Mouse (Mus musculus) liver, embryonic 13.5 days (tissue): ENCODE results near the gene Arhgap21. TPM values are rescaled to one million over a fixed set of nuclear protein-coding genes. Genes with fewer than 3 reads are reported as not detected.

ENCODE experiments used
- ATAC-seq: fragments of 200-750 bp; cut with Nextera tagmentation; 2 replicates; pipeline ENCODE4 v1.8.0; 2017; ENCODE audit warnings: low read depth, mild to moderate bottlenecking, moderate number of reproducible peaks, moderate library complexity
- DNase-seq: peaks from one replicate; pipeline ENCODE4 v3.0.0; 2022
- H3K27ac ChIP-seq: fragments of 300-500 bp; sonication (generic); 2 replicates; pipeline ENCODE4 v1.5.1; 2015; ENCODE audit warnings: moderate library complexity, mild to moderate bottlenecking, inconsistent platforms
- H3K27me3 ChIP-seq: fragments of 300-500 bp; sonication (generic); 2 replicates; pipeline ENCODE4 v1.6.1; 2015; ENCODE audit warnings: mild to moderate bottlenecking, inconsistent platforms
- H3K36me3 ChIP-seq: fragments of 300-500 bp; sonication (generic); 2 replicates; pipeline ENCODE4 v1.6.1; 2015; ENCODE audit warnings: mild to moderate bottlenecking, inconsistent platforms
- H3K4me1 ChIP-seq: fragments of 300-500 bp; sonication (generic); replicated peaks from 2 replicates; pipeline ENCODE4 v1.6.1; 2015; ENCODE audit warnings: inconsistent platforms
- H3K4me2 ChIP-seq: fragments of 300-500 bp; sonication (generic); 2 replicates; pipeline ENCODE4 v1.6.1; 2015; ENCODE audit warnings: inconsistent platforms, mild to moderate bottlenecking, moderate library complexity
- H3K4me3 ChIP-seq: fragments of 300-500 bp; sonication (generic); replicated peaks from 2 replicates; pipeline ENCODE4 v1.5.1; 2015; ENCODE audit warnings: mild to moderate bottlenecking, inconsistent platforms
- H3K9ac ChIP-seq: fragments of 300-500 bp; sonication (generic); 2 replicates; pipeline ENCODE4 v1.6.1; 2015; ENCODE audit warnings: mild to moderate bottlenecking, inconsistent platforms
- H3K9me3 ChIP-seq: fragments of 300-500 bp; sonication (generic); replicated peaks from 2 replicates; pipeline ENCODE4 v1.6.1; 2016; ENCODE audit warnings: inconsistent platforms
- WGBS: fragments of 180-500 bp; shearing (Covaris S2); methylation state at CpG from one replicate; pipeline ENCODE4 v1.1.7; 2015; ENCODE audit not compliant: insufficient replicate concordance; 5-methylcytosine and 5-hydroxymethylcytosine counted together
- polyA plus RNA-seq: library from polyadenylated mRNA; unstranded; fragments of >200 nt; fragmentation: Nextera tagmentation; extraction: Ambion mirVana; gene quantifications from 2 replicates; pipeline ENCODE4 v1.2.1, GENCODE M21; 2015

Gene Arhgap21
- polyA plus RNA-seq, 1 experiment from 2014 or later = 6.9 TPM

GRCm38 (mm10) chr2:20955996-20956395 is 12.7 kb downstream of the Arhgap21 start:
- no peak overlapping the region for H3K4me3 ChIP-seq
- H3K4me1 ChIP-seq = peaks cover 40% of the 10 kb centered on the region
- H3K9ac ChIP-seq = no peak overlapping the region
- DNase-seq (no peak), ATAC-seq (no peak)
- H3K27ac ChIP-seq = no peak overlapping the region
- H3K4me2 ChIP-seq = no peak overlapping the region
- WGBS = 78% methylated on average over 6 of the region's 6 CpGs
- no peaks in the 10 kb centered on the region for H3K9me3 ChIP-seq
- H3K36me3 ChIP-seq = peaks cover 8% of the 10 kb centered on the region; the same call in 1 of the 2 replicates
- H3K27me3 ChIP-seq = no peaks in the 10 kb centered on the region

GRCm38 (mm10) chr2:20955376-20955775 is 13.3 kb downstream of the Arhgap21 start:
- no peak for DNase-seq
- Histone ChIP-seq H3K9me3 (no peaks in the 10 kb centered on the region), H3K9ac (no peak overlapping the region), H3K27ac (no peak overlapping the region), H3K4me3 (no peak overlapping the region), H3K36me3 (peaks cover 8% of the 10 kb centered on the region; the same call in 1 of the 2 replicates), H3K4me2 (no peak overlapping the region), H3K4me1 (peaks cover 40% of the 10 kb centered on the region), H3K27me3 (no peaks in the 10 kb centered on the region)
- ATAC-seq = no peak
- 85% methylated on average over 8 of the region's 8 CpGs for WGBS

- 0 out of 2 replicates have a peak, but pooled peaks cover 3% of the 10 kb centered on the region for H3K36me3 ChIP-seq
- peaks cover 36% of the 10 kb centered on the region for H3K4me1 ChIP-seq
- ATAC-seq (no peak), DNase-seq (no peak)
- no peak overlapping the region for H3K9ac ChIP-seq
- H3K9me3 ChIP-seq = no peaks in the 10 kb centered on the region
- no peaks in the 10 kb centered on the region for H3K27me3 ChIP-seq
- no peak overlapping the region for H3K4me2 ChIP-seq
- no peak overlapping the region for H3K4me3 ChIP-seq
- WGBS = 67% methylated on average over 4 of the region's 4 CpGs
- H3K27ac ChIP-seq = no peak overlapping the region
These were observed 16.0 kb downstream of the Arhgap21 start for GRCm38 (mm10) chr2:20952716-20953115.

- H3K4me3 ChIP-seq = no peak overlapping the region
- no peak for ATAC-seq
- 0 out of 2 replicates have a peak overlapping the region, but pooled peaks have one; percentile 11 for H3K27ac ChIP-seq
- no peak overlapping the region for H3K4me2 ChIP-seq
- H3K9me3 ChIP-seq = no peaks in the 10 kb centered on the region
- no peaks in the 10 kb centered on the region for H3K36me3 ChIP-seq
- DNase-seq = no peak
- H3K4me1 ChIP-seq = peaks cover 55% of the 10 kb centered on the region
- no peaks in the 10 kb centered on the region for H3K27me3 ChIP-seq
- 64% methylated on average over 3 of the region's 3 CpGs for WGBS
- no peak overlapping the region for H3K9ac ChIP-seq
These were observed 19.5 kb downstream of the Arhgap21 start for GRCm38 (mm10) chr2:20949168-20949567.

- WGBS = 76% methylated on average over 1 of the region's 1 CpGs
- no peaks in the 10 kb centered on the region for H3K27me3 ChIP-seq
- no peaks in the 10 kb centered on the region for H3K9me3 ChIP-seq
- H3K4me1 ChIP-seq = peaks cover 74% of the 10 kb centered on the region
- no peaks in the 10 kb centered on the region for H3K36me3 ChIP-seq
- H3K4me2 ChIP-seq = no peak overlapping the region
- H3K27ac ChIP-seq = peak overlapping the region; percentile 67; the same call in 1 of the 2 replicates
- peak; percentile 46 for ATAC-seq
- no peak overlapping the region for H3K4me3 ChIP-seq
- H3K9ac ChIP-seq = no peak overlapping the region
- no peak for DNase-seq
These were observed 21.6 kb downstream of the Arhgap21 start for GRCm38 (mm10) chr2:20947036-20947435.

- Histone ChIP-seq H3K9ac (no peak overlapping the region), H3K27ac (no peak overlapping the region), H3K9me3 (no peaks in the 10 kb centered on the region), H3K4me1 (peaks cover 78% of the 10 kb centered on the region), H3K27me3 (no peaks in the 10 kb centered on the region), H3K4me3 (no peak overlapping the region), H3K36me3 (no peaks in the 10 kb centered on the region), H3K4me2 (no peak overlapping the region)
- 79% methylated on average over 5 of the region's 5 CpGs for WGBS
- ATAC-seq (no peak), DNase-seq (no peak)
These were observed 23.1 kb downstream of the Arhgap21 start for GRCm38 (mm10) chr2:20945596-20945995.

- H3K27ac ChIP-seq = peak overlapping the region; percentile 41; the same call in 1 of the 2 replicates
- H3K9ac ChIP-seq = no peak overlapping the region
- peaks cover 75% of the 10 kb centered on the region for H3K4me1 ChIP-seq
- 42% methylated on average over 7 of the region's 7 CpGs for WGBS
- no peaks in the 10 kb centered on the region for H3K9me3 ChIP-seq
- ATAC-seq = no peak
- H3K4me3 ChIP-seq = no peak overlapping the region
- no peaks in the 10 kb centered on the region for H3K27me3 ChIP-seq
- DNase-seq = peak; percentile 13
- H3K4me2 ChIP-seq = no peak overlapping the region
- no peaks in the 10 kb centered on the region for H3K36me3 ChIP-seq
These were observed 24.8 kb downstream of the Arhgap21 start for GRCm38 (mm10) chr2:20943730-20944454.

GRCm38 (mm10) chr2:20943222-20943621 is 25.5 kb downstream of the Arhgap21 start:
- no peak overlapping the region for H3K4me2 ChIP-seq
- peak overlapping the region; percentile 11; the same call in 1 of the 2 replicates for H3K27ac ChIP-seq
- no peak overlapping the region for H3K9ac ChIP-seq
- H3K27me3 ChIP-seq = no peaks in the 10 kb centered on the region
- 9% methylated on average over 5 of the region's 5 CpGs for WGBS
- ATAC-seq = peak; percentile 86
- H3K4me1 ChIP-seq = peaks cover 70% of the 10 kb centered on the region
- no peaks in the 10 kb centered on the region for H3K36me3 ChIP-seq
- DNase-seq = peak; percentile 55
- H3K9me3 ChIP-seq = no peaks in the 10 kb centered on the region
- no peak overlapping the region for H3K4me3 ChIP-seq

- ATAC-seq = peak; percentile 68
- H3K4me1 ChIP-seq = peaks cover 74% of the 10 kb centered on the region
- H3K27me3 ChIP-seq = no peaks in the 10 kb centered on the region
- WGBS = 35% methylated on average over 10 of the region's 10 CpGs
- DNase-seq = peak; percentile 17
- H3K9me3 ChIP-seq = no peaks in the 10 kb centered on the region
- H3K9ac ChIP-seq = no peak overlapping the region
- no peaks in the 10 kb centered on the region for H3K36me3 ChIP-seq
- no peak overlapping the region for H3K4me3 ChIP-seq
- H3K27ac ChIP-seq = peak overlapping the region; percentile 11; the same call in 1 of the 2 replicates
- H3K4me2 ChIP-seq = no peak overlapping the region
These were observed 26.1 kb downstream of the Arhgap21 start for GRCm38 (mm10) chr2:20942434-20943198.

- Histone ChIP-seq H3K4me2 (no peak overlapping the region), H3K4me3 (no peak overlapping the region), H3K36me3 (no peaks in the 10 kb centered on the region), H3K27ac (no peak overlapping the region), H3K9me3 (no peaks in the 10 kb centered on the region), H3K4me1 (peaks cover 76% of the 10 kb centered on the region), H3K9ac (no peak overlapping the region), H3K27me3 (no peaks in the 10 kb centered on the region)
- no peak for DNase-seq
- no peak for ATAC-seq
These were observed 27.6 kb downstream of the Arhgap21 start for GRCm38 (mm10) chr2:20941105-20941504.

GRCm38 (mm10) chr2:20939367-20939766 is 29.3 kb downstream of the Arhgap21 start:
- Histone ChIP-seq H3K36me3 (no peaks in the 10 kb centered on the region), H3K27me3 (no peaks in the 10 kb centered on the region), H3K4me2 (no peak overlapping the region), H3K4me3 (no peak overlapping the region), H3K9me3 (no peaks in the 10 kb centered on the region), H3K4me1 (peaks cover 66% of the 10 kb centered on the region), H3K9ac (no peak overlapping the region), H3K27ac (no peak overlapping the region)
- no peak for DNase-seq
- WGBS = 79% methylated on average over 3 of the region's 3 CpGs
- no peak for ATAC-seq
